Comparison of ENCODE assay signal across 8 mouse cellular contexts in genomic region chr1:162643752-162644151, GRCm38 (mm10). TPM values are rescaled to one million over a fixed set of nuclear protein-coding genes. Genes with fewer than 3 reads are reported as not detected.
A peak's percentile ranks its signal among the peaks of the same experiment; 100 is the strongest.
DNase-seq lines count a peak whose midpoint lies in the region; ATAC-seq and TF ChIP-seq lines count a peak whose summit lies in the region.

No protein-coding gene starts in this region.

- no peak overlapping the region for H3K4me3 ChIP-seq in C2C12 (ENCODE audit: insufficient read depth, poor library complexity, severe bottlenecking)

- no peak for ATAC-seq in erythroid progenitor cell, adult 5-6 weeks (replicated peaks; ENCODE audit: low FRiP score, poor library complexity, severe bottlenecking)

- DNase-seq in adrenal gland, adult 2 months, result peak; percentile 73
- DNase-seq in adrenal gland, postnatal 4 days (ENCODE audit: low spot score in 2 of 2), result no peak
- peak; percentile 82 to 87 for DNase-seq in cerebellum, postnatal 25 days
- peak; percentile 76 to 79 for DNase-seq in heart, postnatal 10 days
- DNase-seq in left cerebral cortex, postnatal 10 days (ENCODE audit: extremely low spot score in 1 of 2, low spot score in 2 of 2), result peak; percentile 48 to 70
- DNase-seq in right cerebral cortex, postnatal 36 days (ENCODE audit: low spot score in 2 of 2), result peak; percentile 39 to 43

- peaks cover 11% of the 10 kb centered on the region for H3K27me3 ChIP-seq in C2C12 (ENCODE audit: control insufficient read depth, insufficient read depth, insufficient read length)

- no peaks in the 10 kb centered on the region for H3K36me3 ChIP-seq in C2C12 (ENCODE audit: control insufficient read depth, insufficient read depth)

- no peaks in the 10 kb centered on the region for H3K79me3 ChIP-seq in C2C12 (ENCODE audit: low read depth)

- H3ac ChIP-seq in C2C12 (ENCODE audit: control insufficient read depth, insufficient read length, low read depth), result no peak overlapping the region

- intact Hi-C loops in heart, postnatal 10 days (cut with DNase I), result no loop called here
- intact Hi-C loops in left cerebral cortex, postnatal 10 days (cut with DNase I), result no loop called here

- H3K79me2 ChIP-seq in C2C12 (ENCODE audit: control insufficient read depth, insufficient read depth), result no peaks in the 10 kb centered on the region

- no peak for TF ChIP-seq CTCF in C2C12 (IDR thresholded peaks at IDR 0.05; ENCODE audit: control insufficient read depth, insufficient read depth, insufficient read length)

TF ChIP-seq in C2C12, 6 proteins besides CTCF, POLR2A, EP300 and RAD21:
- TF ChIP-seq MYOG (IDR thresholded peaks at IDR 0.05; ENCODE audit: control insufficient read depth, extremely low read depth, insufficient read length) (no peak), CEBPB (IDR thresholded peaks at IDR 0.05; ENCODE audit: low read depth) (no peak), MAX (IDR thresholded peaks at IDR 0.05) (no peak), FOSL1 (IDR thresholded peaks at IDR 0.05; ENCODE audit: insufficient read depth, low read length, poor library complexity, severe bottlenecking) (no peak), USF1 (IDR thresholded peaks at IDR 0.05; ENCODE audit: low read depth) (peak; percentile 70), MYOD1 (IDR thresholded peaks at IDR 0.05; ENCODE audit: control insufficient read depth, insufficient read length, low read depth) (no peak)

RNA-seq across cellular contexts. Expression of gene Myoc, which starts 4.8 kb away (rescaled TPM):
- 1 to 10 TPM; 2.1 to 4.7 TPM for total RNA-seq in adrenal gland, adult 2 months (2021)
- polyA plus RNA-seq in adrenal gland, adult 2 months (2012; rRNA removed), result 0.76 and 1.4 TPM in 2 replicates
- total RNA-seq in adrenal gland, postnatal 4 days (2021), result 1 to 10 TPM in 1 of 2 experiments, under 1 TPM in 1; 0.71 to 1.1 TPM
- not detected for polyA plus RNA-seq in C2C12 (2012; fragmentation: generic; extraction: Trizol)
- 1 to 10 TPM; 1.0 to 1.1 TPM for total RNA-seq in heart, postnatal 10 days (2021)
- 1 to 10 TPM; 4.2 to 4.5 TPM for total RNA-seq in left cerebral cortex, postnatal 10 days (2021)
- total RNA-seq in erythroid progenitor cell, adult 5-6 weeks (2015; ENCODE audit: low replicate concordance), result not detected in 2 replicates
- total RNA-seq in erythroid progenitor cell, adult 5-6 weeks (2017; ENCODE audit: low replicate concordance), result not detected in 2 replicates

RNA-seq across cellular contexts. Expression of gene Myocos, which starts 14.3 kb away (rescaled TPM):
- total RNA-seq in adrenal gland, adult 2 months (2021), result not detected
- polyA plus RNA-seq in adrenal gland, adult 2 months (2012; rRNA removed), result not detected in 2 replicates
- total RNA-seq in adrenal gland, postnatal 4 days (2021), result not detected
- not detected for polyA plus RNA-seq in C2C12 (2012; fragmentation: generic; extraction: Trizol)
- not detected for total RNA-seq in heart, postnatal 10 days (2021)
- total RNA-seq in left cerebral cortex, postnatal 10 days (2021), result not detected
- total RNA-seq in erythroid progenitor cell, adult 5-6 weeks (2015; ENCODE audit: low replicate concordance), result not detected in 2 replicates
- not detected in 2 replicates for total RNA-seq in erythroid progenitor cell, adult 5-6 weeks (2017; ENCODE audit: low replicate concordance)

Comparison
In these comparisons a context has a peak if more than half of its experiments do, and no peak if none do; other contexts are left out.
1. DNase-seq: peak in adrenal gland, adult 2 months (single experiment), cerebellum, postnatal 25 days (2 of 2), heart, postnatal 10 days (2 of 2), left cerebral cortex, postnatal 10 days (2 of 2) and right cerebral cortex, postnatal 36 days (2 of 2); none in adrenal gland, postnatal 4 days (0 of 2).